Comparison of ENCODE assay signal across 20 mouse cellular contexts in genomic region chr12:76672008-76672407, GRCm38 (mm10). TPM values are rescaled to one million over a fixed set of nuclear protein-coding genes. Genes with fewer than 3 reads are reported as not detected.
DNase-seq lines count a peak whose midpoint lies in the region; ATAC-seq and TF ChIP-seq lines count a peak whose summit lies in the region.
"Had no signal": no experiment of that assay in that cellular context is flagged by ENCODE, and none has a peak within 500 bp of the region (broad histone marks: within the 10 kb centered on the region; RNA-seq: fewer than 3 reads in every experiment).

No protein-coding gene starts in this region.

- H3K4me1 ChIP-seq in bone marrow, adult 2 months (ENCODE audit: control insufficient read depth, insufficient read depth, low read length), result peaks cover 12% of the 10 kb centered on the region
- H3K4me1 ChIP-seq in erythroblast, embryonic 14.5 days (ENCODE audit: control insufficient read depth), result peaks cover 99% of the 10 kb centered on the region
- peaks cover 96% of the 10 kb centered on the region for H3K4me1 ChIP-seq in liver, embryonic 15.5 days (replicated peaks)
- 0 out of 2 replicates have a peak, but pooled peaks cover 2% of the 10 kb centered on the region for H3K4me1 ChIP-seq in thymus, adult 2 months (replicated peaks; ENCODE audit: control insufficient read depth, insufficient read depth, low read length)
- peaks cover 46% of the 10 kb centered on the region for H3K4me1 ChIP-seq in midbrain, embryonic 10.5 days
- H3K4me1 ChIP-seq: intestine, embryonic 15.5 days had no signal

- peaks cover 94% of the 10 kb centered on the region for H3K36me3 ChIP-seq in erythroblast, embryonic 14.5 days (ENCODE audit: control insufficient read depth)
- H3K36me3 ChIP-seq in liver, embryonic 15.5 days (replicated peaks), result peaks cover 32% of the 10 kb centered on the region
- no peaks in the 10 kb centered on the region for H3K36me3 ChIP-seq in thymus, adult 2 months (ENCODE audit: control insufficient read depth, insufficient read depth, low read length)
- H3K36me3 ChIP-seq in midbrain, embryonic 10.5 days, result no peaks in the 10 kb centered on the region
- H3K36me3 ChIP-seq: embryonic facial prominence, embryonic 12.5 days; forebrain, embryonic 12.5 days; hindbrain, embryonic 12.5 days; intestine, embryonic 15.5 days; limb, embryonic 15.5 days; midbrain, embryonic 13.5 days had no signal

- peak; percentile 70 for DNase-seq in cerebellum, adult 9-11 months
- no peak for DNase-seq in cerebellum, postnatal 4 days (ENCODE audit: low spot score in 2 of 2)
- DNase-seq in thymus, adult 2 months, result no peak
- no peak for DNase-seq in midbrain, embryonic 10.5 days (ENCODE audit: low spot score)
- DNase-seq: adrenal gland, adult 8-10 months; kidney, postnatal 14 days; layer of hippocampus, adult 9-11 months; lung, postnatal 4 days; spleen, adult 18-20 months; thymus, postnatal 25 days had no signal

- peak overlapping the region; percentile 59 for H3K9ac ChIP-seq in liver, embryonic 15.5 days
- H3K9ac ChIP-seq: embryonic facial prominence, embryonic 12.5 days; forebrain, embryonic 12.5 days; hindbrain, embryonic 12.5 days; intestine, embryonic 15.5 days; limb, embryonic 15.5 days; midbrain, embryonic 13.5 days had no signal

- H3K9me3 ChIP-seq in erythroblast, embryonic 14.5 days (ENCODE audit: control insufficient read depth, low read length), result peaks cover 3% of the 10 kb centered on the region
- H3K9me3 ChIP-seq in liver, embryonic 15.5 days (replicated peaks), result no peaks in the 10 kb centered on the region
- H3K9me3 ChIP-seq in midbrain, embryonic 10.5 days (replicated peaks), result no peaks in the 10 kb centered on the region
- H3K9me3 ChIP-seq: embryonic facial prominence, embryonic 12.5 days; forebrain, embryonic 12.5 days; hindbrain, embryonic 12.5 days; intestine, embryonic 15.5 days; limb, embryonic 15.5 days; midbrain, embryonic 13.5 days had no signal

- H3K27me3 ChIP-seq in erythroblast, embryonic 14.5 days (ENCODE audit: control insufficient read depth), result no peaks in the 10 kb centered on the region
- no peaks in the 10 kb centered on the region for H3K27me3 ChIP-seq in liver, embryonic 15.5 days
- no peaks in the 10 kb centered on the region for H3K27me3 ChIP-seq in thymus, adult 2 months (ENCODE audit: control insufficient read depth, insufficient read depth, low read length)
- no peaks in the 10 kb centered on the region for H3K27me3 ChIP-seq in midbrain, embryonic 10.5 days (ENCODE audit: low read depth, poor library complexity, severe bottlenecking)
- H3K27me3 ChIP-seq: forebrain, embryonic 12.5 days; hindbrain, embryonic 12.5 days; intestine, embryonic 15.5 days; limb, embryonic 15.5 days; midbrain, embryonic 13.5 days had no signal

- peak overlapping the region; percentile 66 for H3K27ac ChIP-seq in bone marrow, adult 2 months (ENCODE audit: control insufficient read depth, insufficient read depth, low read depth, low read length, poor library complexity)
- peak overlapping the region; percentile 98 for H3K27ac ChIP-seq in liver, embryonic 15.5 days (replicated peaks)
- no peak overlapping the region for H3K27ac ChIP-seq in thymus, adult 2 months (ENCODE audit: control insufficient read depth, insufficient read depth, low read length)
- no peak overlapping the region for H3K27ac ChIP-seq in midbrain, embryonic 10.5 days (replicated peaks)
- H3K27ac ChIP-seq: embryonic facial prominence, embryonic 12.5 days; forebrain, embryonic 12.5 days; hindbrain, embryonic 12.5 days; intestine, embryonic 15.5 days; limb, embryonic 15.5 days; midbrain, embryonic 13.5 days; stomach, postnatal 0 days had no signal

- ATAC-seq in liver, embryonic 15.5 days (ENCODE audit: insufficient read depth), result no peak
- ATAC-seq: intestine, embryonic 15.5 days; midbrain, embryonic 13.5 days had no signal

- H3K4me3 ChIP-seq in bone marrow, adult 2 months (replicated peaks; ENCODE audit: control insufficient read depth, low read depth, low read length), result no peak overlapping the region
- peak overlapping the region; percentile 50 for H3K4me3 ChIP-seq in erythroblast, embryonic 14.5 days (replicated peaks)
- H3K4me3 ChIP-seq in liver, embryonic 15.5 days (replicated peaks), result peak overlapping the region; percentile 9; the same call in 1 of the 2 replicates
- no peak overlapping the region for H3K4me3 ChIP-seq in thymus, adult 2 months (ENCODE audit: control insufficient read depth, insufficient read depth, low read length)
- H3K4me3 ChIP-seq in midbrain, embryonic 10.5 days, result no peak overlapping the region
- H3K4me3 ChIP-seq: embryonic facial prominence, embryonic 12.5 days; forebrain, embryonic 12.5 days; hindbrain, embryonic 12.5 days; intestine, embryonic 15.5 days; limb, embryonic 15.5 days; midbrain, embryonic 13.5 days had no signal

- no peak for TF ChIP-seq CTCF in bone marrow, adult 2 months (IDR thresholded peaks at IDR 0.05; ENCODE audit: control insufficient read depth, insufficient read depth, low read length)
- TF ChIP-seq CTCF in thymus, adult 2 months (IDR thresholded peaks at IDR 0.05; ENCODE audit: borderline replicate concordance, control insufficient read depth, extremely low read depth, insufficient read depth, low read length, poor library complexity), result no peak

- no peak for TF ChIP-seq POLR2A in bone marrow, adult 2 months (IDR thresholded peaks at IDR 0.05; ENCODE audit: borderline replicate concordance, control insufficient read depth, low read depth, low read length)
- no peak for TF ChIP-seq POLR2A in thymus, adult 2 months (IDR thresholded peaks at IDR 0.05; ENCODE audit: control insufficient read depth, extremely low read depth, insufficient read depth, low read length, poor library complexity)

- 50% methylated on average over 8 of the region's 8 CpGs for WGBS in bone marrow, adult 2 months
- WGBS in liver, embryonic 15.5 days (ENCODE audit: insufficient replicate concordance), result 50% methylated on average over 8 of the region's 8 CpGs
- WGBS in thymus, adult 2 months, result 68% methylated on average over 8 of the region's 8 CpGs
- WGBS in midbrain, embryonic 10.5 days, result 86% methylated on average over 8 of the region's 8 CpGs

- H3K4me2 ChIP-seq in liver, embryonic 15.5 days, result peak overlapping the region; percentile 72
- H3K4me2 ChIP-seq: embryonic facial prominence, embryonic 12.5 days; forebrain, embryonic 12.5 days; hindbrain, embryonic 12.5 days; intestine, embryonic 15.5 days; limb, embryonic 15.5 days; midbrain, embryonic 13.5 days had no signal

RNA-seq across cellular contexts. Expression of gene Sptb, which starts 38.3 kb away (rescaled TPM):
- polyA plus RNA-seq in bone marrow, adult 2 months (2011; ENCODE audit: insufficient read depth, insufficient read length, low replicate concordance, missing spikeins), result 89.3 and 102 TPM in 2 replicates
- 192 and 204 TPM in 2 replicates for polyA plus RNA-seq in erythroblast, embryonic 14.5 days (2012)
- 58.9 and 69.2 TPM in 2 replicates for polyA plus RNA-seq in liver, embryonic 15.5 days (2015; fragmentation: Nextera tagmentation; extraction: Ambion mirVana)
- polyA plus RNA-seq in thymus, adult 2 months (2012; rRNA removed), result 1.5 and 3.0 TPM in 2 replicates
- 3.7 and 3.8 TPM in 2 replicates for polyA plus RNA-seq in midbrain, embryonic 10.5 days (2016; fragmentation: Nextera tagmentation; extraction: Ambion mirVana)

Comparison
In these comparisons a context has a peak if more than half of its experiments do, and no peak if none do; other contexts are left out.
1. H3K27ac ChIP-seq: peak in bone marrow, adult 2 months (single experiment) and liver, embryonic 15.5 days (single experiment); none in thymus, adult 2 months (single experiment) and midbrain, embryonic 10.5 days (single experiment).
2. H3K4me3 ChIP-seq: peak in erythroblast, embryonic 14.5 days (single experiment) and liver, embryonic 15.5 days (single experiment); none in bone marrow, adult 2 months (single experiment), thymus, adult 2 months (single experiment) and midbrain, embryonic 10.5 days (single experiment).
3. RNA of gene Sptb, which starts 38.3 kb away (polyA plus RNA-seq): 192 to 204 TPM in erythroblast, embryonic 14.5 days, 89.3 to 102 TPM in bone marrow, adult 2 months and 58.9 to 69.2 TPM in liver, embryonic 15.5 days; 3.7 to 3.8 TPM in midbrain, embryonic 10.5 days and 1.5 to 3.0 TPM in thymus, adult 2 months; every median in the first group is over 10 times any median in the second.